Mouse (Mus musculus) urinary bladder, adult 18-20 months (tissue): Measurements from ENCODE around the gene Setd1a.

Source experiments
- DNase-seq, 2 experiments: peaks; one replicate each; pipeline ENCODE4 v3.0.0; 2022; ENCODE audit warnings: low spot score in 2 of 2, mixed read lengths in 2 of 2

The Setd1a gene

GRCm38 (mm10) chr7:127799738-127800137, 23.3 kb downstream of the Setd1a start:
- DNase-seq: no peak

- peak; percentile 90 to 91 for DNase-seq
Observed at GRCm38 (mm10) chr7:127800435-127801009, 24.1 kb downstream of the Setd1a start, which contains the start of gene Hsd3b7. Hsd3b7 (plus strand) TSS chr7:127800604.

- peak in 1 of 2 experiments; percentile 42 for DNase-seq
Observed at GRCm38 (mm10) chr7:127801010-127801621, 24.6 kb downstream of the Setd1a start.

GRCm38 (mm10) chr7:127802313-127802712, 25.8 kb downstream of the Setd1a start:
- no peak for DNase-seq

- no peak for DNase-seq
Observed at GRCm38 (mm10) chr7:127808821-127809220, 32.4 kb downstream of the Setd1a start.

- no peak for DNase-seq
Observed at GRCm38 (mm10) chr7:127809846-127810245, 33.4 kb downstream of the Setd1a start.

- DNase-seq: no peak
Observed at GRCm38 (mm10) chr7:127810650-127811049, 34.2 kb downstream of the Setd1a start.

- no peak for DNase-seq
Observed at GRCm38 (mm10) chr7:127811240-127811639, 34.8 kb downstream of the Setd1a start.

- DNase-seq: no peak
Observed at GRCm38 (mm10) chr7:127812292-127812691, 35.8 kb downstream of the Setd1a start.

- DNase-seq: no peak
Observed at GRCm38 (mm10) chr7:127813821-127814220, 37.4 kb downstream of the Setd1a start.

- no peak for DNase-seq
Observed at GRCm38 (mm10) chr7:127814241-127814921, 37.9 kb downstream of the Setd1a start.

- DNase-seq: no peak
Observed at GRCm38 (mm10) chr7:127815116-127815665, 38.7 kb downstream of the Setd1a start.

GRCm38 (mm10) chr7:127815954-127816821, 39.7 kb downstream of the Setd1a start:
- peak in 1 of 2 experiments; percentile 56 for DNase-seq

GRCm38 (mm10) chr7:127817053-127817452, 40.6 kb downstream of the Setd1a start:
- DNase-seq: no peak

- DNase-seq: no peak
Observed at GRCm38 (mm10) chr7:127817776-127818175, 41.3 kb downstream of the Setd1a start.

- DNase-seq: no peak
Observed at GRCm38 (mm10) chr7:127820836-127821509, 44.5 kb downstream of the Setd1a start.

- no peak for DNase-seq
Observed at GRCm38 (mm10) chr7:127822494-127822893, 46.0 kb downstream of the Setd1a start.

GRCm38 (mm10) chr7:127823236-127824171, 47.0 kb downstream of the Setd1a start:
- no peak for DNase-seq

GRCm38 (mm10) chr7:127824176-127824871, 47.9 kb downstream of the Setd1a start, which contains the start of the genes Stx4a and Stx1b:
Stx4a (plus strand) TSS chr7:127824294.
Stx1b (minus strand) TSS chr7:127824549.
- no peak for DNase-seq
